Mouse (Mus musculus): Measurements from ENCODE around the gene Magix.
"Not testable (repeated sequence)": the region's sequence is repeated elsewhere in the genome, so short reads cannot be mapped to it uniquely, and the experiment has no call there.

Magix gene

DNA sequence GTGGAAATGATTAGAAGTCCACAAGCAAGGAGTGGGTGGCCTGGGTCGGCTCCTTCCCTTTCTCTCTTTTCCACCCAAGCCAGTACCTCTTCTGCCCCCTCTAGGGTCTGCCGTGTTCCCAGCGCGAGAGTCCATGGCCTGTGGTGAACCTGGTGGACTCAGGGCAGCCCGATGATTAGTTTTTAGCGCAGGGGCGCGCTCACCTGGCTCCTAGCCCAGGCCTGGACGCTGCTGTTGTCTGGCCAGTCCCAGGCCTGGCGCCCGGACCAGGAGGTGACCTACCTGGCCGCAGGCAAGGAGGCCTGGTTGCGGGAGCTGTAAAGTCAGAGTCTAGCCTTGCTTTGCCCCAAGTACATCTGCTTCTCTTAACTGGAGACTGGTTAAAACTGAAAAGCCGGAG, at the start of gene Magix:
Gene Magix (minus strand): TSS at position 388 of the 400 bp plus-strand sequence.
- DNase-seq (ENCODE audit: low spot score), result no peak

DNA sequence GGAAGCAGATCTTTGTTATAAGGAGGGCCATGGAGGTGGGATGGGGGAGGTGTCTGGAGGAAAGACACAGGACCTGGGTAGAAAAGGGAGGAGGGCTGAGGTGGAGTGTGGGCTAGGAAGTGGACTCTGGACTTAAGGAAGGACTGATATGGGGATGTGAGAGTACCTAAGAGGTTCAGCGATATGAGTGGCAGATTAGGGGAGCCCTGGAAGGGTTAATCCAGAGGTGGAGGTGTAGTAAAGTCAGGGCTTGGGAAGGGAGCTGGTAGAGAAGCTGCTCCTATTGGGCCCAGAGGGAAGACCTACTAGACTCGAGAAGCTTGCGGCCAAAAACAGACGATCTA, 47.8 kb upstream of the Magix start:
- DNase-seq (ENCODE audit: low spot score), result no peak

DNA sequence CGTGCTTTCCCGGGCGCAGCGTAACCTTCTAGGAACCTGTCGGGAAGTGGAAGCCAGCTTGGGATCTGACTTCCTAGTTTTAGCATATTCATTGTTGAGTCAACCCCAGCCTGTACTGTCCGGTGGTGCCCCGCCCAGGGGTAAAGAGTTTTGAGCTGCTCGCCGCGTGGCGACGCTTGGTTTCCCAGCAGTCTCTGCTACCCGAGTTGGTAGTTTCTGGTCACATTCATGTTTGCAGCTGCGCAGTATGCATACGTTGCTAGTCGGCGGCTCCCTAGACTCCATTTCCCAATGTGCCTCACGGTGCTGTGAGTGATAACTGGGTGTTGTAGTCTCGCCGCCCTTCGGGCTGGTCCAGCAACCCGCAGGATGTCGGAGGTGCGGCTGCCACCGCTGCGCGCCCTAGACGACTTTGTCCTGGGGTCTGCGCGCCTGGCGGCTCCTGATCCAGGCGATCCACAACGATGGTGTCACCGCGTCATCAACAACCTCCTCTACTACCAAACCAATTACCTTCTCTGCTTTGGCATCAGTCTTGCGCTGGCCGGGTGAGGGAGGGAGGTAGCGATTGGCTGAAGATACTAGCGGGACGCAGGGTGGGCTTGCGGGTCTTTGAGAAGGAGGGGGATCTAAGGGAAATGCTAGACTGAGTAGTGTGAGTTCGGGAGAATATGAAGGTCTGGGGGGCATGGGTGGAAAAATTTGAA, 47.3 kb upstream of the Magix start, which contains the start of gene Praf2:
Gene Praf2 (plus strand): TSS at position 225 of the 707 bp plus-strand sequence.
- DNase-seq (ENCODE audit: low spot score), result peak; percentile 28

DNA sequence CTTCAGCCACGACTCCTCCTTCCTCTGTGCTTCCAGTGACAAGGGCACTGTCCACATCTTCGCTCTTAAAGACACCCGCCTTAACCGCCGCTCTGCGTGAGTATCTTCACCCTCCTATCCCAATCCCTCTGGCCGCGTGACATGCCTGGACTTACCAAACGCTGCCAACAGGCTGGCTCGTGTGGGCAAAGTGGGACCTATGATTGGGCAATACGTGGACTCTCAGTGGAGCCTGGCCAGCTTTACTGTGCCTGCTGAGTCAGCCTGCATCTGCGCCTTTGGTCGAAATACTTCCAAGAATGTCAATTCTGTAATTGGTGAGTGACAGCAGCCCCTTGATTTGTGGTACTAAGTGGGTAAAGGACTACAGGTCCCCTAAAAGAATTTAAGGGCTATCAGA, 46.1 kb upstream of the Magix start:
- no peak for DNase-seq (ENCODE audit: low spot score)

DNA sequence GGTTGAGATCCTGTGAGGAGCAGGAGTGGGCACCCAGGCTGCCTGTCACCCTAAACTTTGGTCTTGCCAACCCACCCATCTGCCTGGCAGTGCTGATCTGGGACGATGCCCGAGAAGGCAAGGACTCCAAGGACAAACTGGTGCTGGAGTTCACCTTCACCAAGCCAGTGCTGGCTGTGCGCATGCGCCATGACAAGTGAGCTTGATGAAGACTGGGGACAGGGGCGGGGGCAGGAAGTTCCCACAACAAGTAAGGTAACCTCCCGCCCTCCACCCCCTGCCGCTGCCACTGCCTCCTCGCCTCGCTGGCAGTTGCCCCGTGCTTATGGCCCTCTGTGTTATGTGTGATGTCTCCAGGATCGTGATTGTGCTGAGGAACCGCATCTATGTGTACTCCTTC, 44.8 kb upstream of the Magix start:
- no peak for DNase-seq (ENCODE audit: low spot score)

DNA sequence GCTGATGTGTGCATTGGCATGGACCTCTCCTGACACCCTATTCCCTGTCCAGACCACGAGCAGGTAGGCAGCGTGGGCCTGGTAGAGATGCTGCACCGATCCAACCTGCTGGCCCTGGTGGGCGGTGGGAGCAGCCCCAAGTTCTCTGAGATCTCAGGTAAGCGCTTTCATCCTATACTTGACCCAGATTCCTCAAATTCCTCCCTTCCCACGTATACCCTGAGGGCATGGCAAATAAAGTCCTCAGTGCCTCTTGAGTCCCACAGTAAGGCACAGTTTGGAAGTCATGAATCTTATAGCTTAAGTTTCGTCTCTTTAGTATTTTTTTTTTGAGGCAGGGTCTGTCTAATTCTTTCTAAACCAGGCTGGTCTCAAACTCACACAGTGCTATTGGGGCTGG, 43.1 kb upstream of the Magix start:
- DNase-seq (ENCODE audit: low spot score), result no peak

GRCm38 (mm10) chrX:7722691-7723090, 41.6 kb upstream of the Magix start:
- no peak for DNase-seq (ENCODE audit: low spot score)

DNA sequence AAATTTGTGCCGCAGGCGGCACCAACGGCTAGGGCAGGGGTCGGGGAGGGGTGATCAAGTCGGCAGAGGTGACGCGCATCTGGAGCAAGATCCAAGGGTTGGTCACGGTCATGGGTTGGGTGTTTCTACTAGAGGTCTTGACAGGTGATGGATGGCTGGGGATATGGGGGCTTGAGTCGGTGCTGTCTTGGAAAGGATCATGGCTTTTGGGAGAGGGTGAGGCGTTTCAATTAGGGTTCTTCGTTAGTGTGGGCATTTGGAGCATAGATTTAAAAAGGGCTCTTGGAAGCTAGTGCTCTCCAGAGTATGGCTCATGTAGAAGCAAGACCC, 41.2 kb upstream of the Magix start:
- DNase-seq (ENCODE audit: low spot score), result no peak

GRCm38 (mm10) chrX:7721514-7722281, 40.6 kb upstream of the Magix start, which contains the start of gene Gm45208:
Gene Gm45208, plus strand, starts transcription at chrX:7722245.
- peak; percentile 41 for DNase-seq (ENCODE audit: low spot score)

GRCm38 (mm10) chrX:7716058-7716457, 35.0 kb upstream of the Magix start:
- not testable (repeated sequence) for DNase-seq (ENCODE audit: low spot score)

DNA sequence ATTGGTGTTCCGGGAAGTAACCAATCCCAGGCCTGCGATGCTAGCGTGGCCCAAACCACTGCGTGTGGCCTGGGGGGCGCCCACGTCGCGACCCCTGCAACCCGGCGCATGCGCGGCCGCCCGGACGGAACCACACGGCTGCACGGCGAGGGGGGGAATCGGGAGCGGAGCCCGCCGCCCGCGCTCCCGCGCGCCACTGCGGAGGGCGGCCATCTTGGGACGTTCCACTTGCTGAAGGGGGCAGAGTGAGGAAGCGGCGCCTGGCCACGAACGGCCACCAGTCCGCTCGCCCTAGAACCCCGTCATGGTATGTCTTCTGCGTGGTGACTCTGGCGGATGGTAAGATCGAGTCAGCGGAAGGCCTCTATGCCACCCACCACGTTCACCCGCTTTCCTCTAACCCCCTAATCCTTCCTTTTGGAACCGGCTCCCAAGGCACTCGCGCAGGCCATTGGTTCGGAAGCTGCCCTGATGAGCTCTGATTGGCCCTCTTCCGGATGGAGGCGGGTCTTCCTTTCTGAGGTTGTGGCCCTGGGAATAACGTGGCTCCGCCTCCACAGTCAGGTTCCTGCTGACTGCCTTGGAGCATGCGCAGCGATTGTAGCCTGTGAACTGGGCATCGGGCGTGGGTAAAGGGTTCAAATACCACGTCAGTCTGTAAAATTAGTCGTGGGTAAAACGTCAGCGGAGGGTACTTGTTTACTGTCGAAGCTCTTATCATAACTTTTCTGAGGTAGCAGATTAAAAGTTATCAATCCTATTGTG, 33.3 kb upstream of the Magix start, which contains the start of gene Wdr45:
Gene Wdr45 (plus strand): TSS at position 199 of the 765 bp plus-strand sequence.
- DNase-seq (ENCODE audit: low spot score), result peak; percentile 73

GRCm38 (mm10) chrX:7713764-7714134, 32.7 kb upstream of the Magix start:
- not testable (repeated sequence) for DNase-seq (ENCODE audit: low spot score)

DNA sequence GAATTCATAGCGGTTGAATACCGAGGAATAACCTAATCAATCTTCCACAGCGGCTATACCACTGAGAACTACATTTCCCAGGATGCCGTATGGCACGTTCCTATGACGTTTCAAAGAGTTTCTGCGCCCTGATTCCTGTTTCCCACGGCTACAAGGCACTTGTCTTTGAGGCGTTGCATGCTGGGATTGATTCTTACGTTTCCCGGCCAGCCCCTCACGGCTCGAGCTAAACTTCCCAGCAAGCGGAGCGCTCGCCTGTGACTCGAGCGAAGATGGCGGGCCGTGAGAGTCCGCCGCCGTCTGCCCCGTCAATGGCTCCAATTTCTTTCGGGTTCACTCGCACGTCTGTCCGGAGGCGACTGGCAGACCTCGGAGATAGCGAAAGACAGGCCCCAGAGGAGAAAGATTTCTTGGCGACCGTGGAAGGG, 15.9 kb upstream of the Magix start, which contains the start of gene Gpkow:
Gene Gpkow (plus strand): TSS at position 178 of the 428 bp plus-strand sequence.
- peak; percentile 51 for DNase-seq (ENCODE audit: low spot score)

DNA sequence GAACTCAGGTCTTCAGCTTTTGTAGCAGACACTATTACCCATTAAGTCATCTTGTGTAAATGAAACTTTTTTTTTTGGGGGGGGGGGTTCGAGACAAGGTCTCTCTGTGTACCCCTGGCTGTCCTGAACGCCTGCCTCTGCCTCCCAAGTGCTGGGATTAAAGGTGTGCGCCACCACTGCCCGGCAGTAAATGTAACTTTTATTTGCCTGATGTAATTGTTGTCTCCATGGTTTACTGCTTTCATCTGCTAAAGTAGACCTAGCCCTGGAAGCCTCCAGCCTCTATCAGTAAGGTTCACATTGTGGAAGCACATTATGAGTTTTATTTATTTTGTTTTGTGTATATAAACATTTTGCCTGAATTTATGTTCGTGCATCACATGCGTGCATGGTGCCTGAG, 15.5 kb upstream of the Magix start:
- no peak for DNase-seq (ENCODE audit: low spot score)

DNA sequence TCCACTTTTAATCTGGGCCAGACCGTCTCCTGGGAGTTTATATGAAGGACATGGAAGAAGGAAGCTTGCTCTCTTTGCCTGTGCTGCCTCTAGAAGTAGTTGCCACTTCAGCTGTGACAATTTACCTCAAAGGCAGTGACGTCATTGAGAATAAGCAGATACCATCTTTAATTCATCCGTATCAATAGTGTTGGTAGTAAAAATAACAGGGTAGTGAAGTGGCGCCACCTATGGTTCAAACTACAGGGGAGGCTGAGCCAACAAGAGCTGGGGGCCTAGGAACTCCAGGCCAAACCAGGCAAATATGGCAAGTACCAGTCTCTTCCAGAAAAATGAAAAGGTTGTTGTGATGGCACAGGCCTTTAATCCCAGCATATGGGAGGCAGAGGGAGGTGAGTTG, 11.8 kb upstream of the Magix start:
- DNase-seq (ENCODE audit: low spot score), result no peak

DNA sequence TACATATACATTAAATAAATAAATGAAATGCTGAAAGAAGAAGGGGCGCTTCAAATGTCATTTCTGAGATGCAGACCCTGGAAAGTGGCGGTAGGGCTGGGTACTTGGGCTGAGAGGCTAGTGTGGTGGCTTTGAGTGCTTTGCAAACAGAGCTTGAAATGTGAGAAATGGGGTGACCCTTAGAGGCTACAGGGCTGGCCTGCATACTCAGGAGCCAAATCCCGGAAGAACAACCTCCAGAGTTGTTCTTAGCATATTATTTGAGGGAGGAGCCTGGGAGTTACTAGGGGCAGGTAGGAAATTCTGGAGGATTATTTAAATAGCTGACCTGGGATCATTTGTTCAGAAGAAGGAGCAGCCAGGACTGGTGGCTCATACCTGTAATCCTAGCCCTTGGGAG, 9.4 kb upstream of the Magix start:
- DNase-seq (ENCODE audit: low spot score), result no peak

DNA sequence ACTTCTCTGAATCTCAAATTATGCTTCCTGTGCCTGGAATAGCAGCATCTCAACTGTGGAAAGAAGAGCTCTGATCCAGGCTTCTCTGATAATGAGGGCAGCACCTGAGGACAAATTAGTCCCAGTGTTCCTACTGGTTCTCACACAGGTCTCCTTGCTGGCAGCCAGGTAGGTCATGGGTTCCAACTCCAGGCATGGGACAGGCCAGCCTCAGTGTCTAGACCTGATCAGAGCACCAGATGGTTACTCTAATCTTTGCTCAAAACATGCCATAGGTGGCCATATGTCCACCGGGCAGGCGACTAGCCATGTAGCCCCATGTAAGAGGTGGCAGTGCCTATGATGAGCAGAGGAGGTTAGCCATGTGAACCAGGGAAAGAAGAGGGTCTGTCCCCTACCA, 7.3 kb upstream of the Magix start:
- DNase-seq (ENCODE audit: low spot score), result no peak

DNA sequence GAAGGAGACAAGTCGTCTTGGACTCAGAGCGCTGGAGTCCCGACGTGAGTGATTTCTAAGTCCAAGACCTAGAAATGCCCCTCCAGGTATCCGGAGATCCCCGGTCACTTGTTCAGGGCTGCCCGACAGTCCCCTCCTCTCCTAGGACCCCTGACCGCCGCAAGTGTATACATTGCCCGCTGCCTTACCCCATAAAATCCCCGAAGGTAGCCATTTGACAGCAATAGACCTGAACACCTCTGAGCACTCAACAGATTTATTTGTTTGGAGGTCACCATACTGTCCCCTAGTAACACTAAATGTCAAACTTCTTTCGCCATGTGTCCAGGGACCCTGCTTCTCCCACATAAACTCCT, 1.0 kb downstream of the Magix start:
- no peak for DNase-seq (ENCODE audit: low spot score)

GRCm38 (mm10) chrX:7679405-7680056, 1.5 kb downstream of the Magix start:
- peak; percentile 80 for DNase-seq (ENCODE audit: low spot score)

GRCm38 (mm10) chrX:7678986-7679385, 2.1 kb downstream of the Magix start:
- no peak for DNase-seq (ENCODE audit: low spot score)

DNA sequence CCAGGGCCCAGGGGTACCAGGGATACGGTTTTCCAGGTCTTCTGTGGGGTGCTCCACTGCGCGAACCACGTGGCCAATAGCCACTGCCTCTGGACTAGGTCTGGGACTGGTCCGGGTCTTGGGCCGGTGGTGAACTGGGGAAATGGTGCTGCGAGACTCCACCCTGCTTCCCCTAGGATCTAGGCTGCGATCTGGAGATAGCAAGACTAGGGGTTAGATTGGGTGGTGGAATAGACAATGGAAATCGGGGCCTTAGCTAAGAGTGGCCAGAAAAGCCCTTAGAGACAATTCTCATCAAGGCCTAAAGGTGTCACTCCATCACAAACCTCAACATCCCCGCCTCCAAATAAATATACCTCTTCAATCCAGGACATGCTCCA, 6.1 kb downstream of the Magix start:
- DNase-seq (ENCODE audit: low spot score), result no peak

DNA sequence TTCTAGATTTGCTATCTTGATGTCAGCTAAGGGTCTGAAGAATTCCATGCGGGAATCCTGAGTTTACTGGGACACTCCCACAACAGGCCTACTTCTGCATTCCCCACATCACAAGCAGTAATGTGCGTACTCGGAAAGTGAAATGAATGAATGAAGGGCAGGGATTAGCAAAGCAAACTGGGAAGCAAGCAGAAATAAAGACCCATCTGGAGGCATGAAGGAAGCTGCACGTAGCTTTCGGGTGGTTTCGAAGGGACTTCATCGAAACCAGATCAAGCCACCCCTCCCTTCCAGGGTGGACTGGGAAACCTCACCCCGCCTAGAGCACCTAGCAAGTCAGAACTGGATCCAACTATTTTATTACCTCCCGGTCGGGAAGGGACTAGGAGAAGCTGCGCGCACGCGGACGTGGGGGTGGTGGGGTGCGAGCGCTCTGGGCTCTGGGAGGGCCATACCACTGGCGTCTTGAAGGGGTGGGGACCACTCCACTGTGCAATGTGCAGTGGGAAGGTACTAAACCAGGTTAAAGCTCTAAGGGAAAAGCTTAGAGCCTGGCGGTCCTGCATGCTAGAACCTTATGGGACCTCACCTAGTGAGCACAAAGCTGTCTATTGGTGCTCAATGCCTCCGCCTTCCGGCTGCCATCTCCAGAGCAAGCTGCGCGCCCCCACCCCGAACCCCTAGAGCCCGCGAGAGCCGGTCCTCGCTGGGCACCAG, 6.6 kb downstream of the Magix start:
- no peak for DNase-seq (ENCODE audit: low spot score)

Data from urinary bladder, postnatal 25 days (tissue).